Mouse (Mus musculus) forebrain, embryonic 12.5 days (tissue): ENCODE data around the gene Eml1. TPM values are rescaled to one million over a fixed set of nuclear protein-coding genes. Genes with fewer than 3 reads are reported as not detected.

ENCODE experiments used
- ATAC-seq: fragments of 200-750 bp; cut with Nextera tagmentation; 2 replicates; pipeline ENCODE4 v1.8.0; 2017; ENCODE audit warnings: moderate TSS enrichment; ENCODE audit not compliant: low FRiP score
- H3K27ac ChIP-seq: fragments of 300-500 bp; sonication (generic); 2 replicates; pipeline ENCODE4 v1.5.1; 2016; ENCODE audit warnings: mild to moderate bottlenecking
- H3K27me3 ChIP-seq: fragments of 300-500 bp; sonication (generic); 2 replicates; pipeline ENCODE4 v1.6.1; 2016; ENCODE audit warnings: mild to moderate bottlenecking
- H3K36me3 ChIP-seq: fragments of 300-500 bp; sonication (generic); replicated peaks from 2 replicates; pipeline ENCODE4 v1.6.1; 2016; ENCODE audit warnings: mild to moderate bottlenecking
- H3K4me1 ChIP-seq: fragments of 300-500 bp; sonication (generic); 2 replicates; pipeline ENCODE4 v1.6.1; 2016
- H3K4me2 ChIP-seq: fragments of 300-500 bp; sonication (generic); 2 replicates; pipeline ENCODE4 v1.6.1; 2016; ENCODE audit warnings: mild to moderate bottlenecking, moderate library complexity
- H3K4me3 ChIP-seq: fragments of 300-500 bp; sonication (generic); replicated peaks from 2 replicates; pipeline ENCODE4 v1.5.1; 2016; ENCODE audit warnings: mild to moderate bottlenecking
- H3K9ac ChIP-seq: fragments of 300-500 bp; sonication (generic); 2 replicates; pipeline ENCODE4 v1.6.1; 2016; ENCODE audit warnings: mild to moderate bottlenecking
- H3K9me3 ChIP-seq: fragments of 300-500 bp; sonication (generic); 2 replicates; pipeline ENCODE4 v1.6.1; 2016
- WGBS: fragments of 180-500 bp; shearing (Covaris S2); methylation state at CpG from one replicate; pipeline ENCODE4 v1.1.7; 2016; 5-methylcytosine and 5-hydroxymethylcytosine counted together
- polyA plus RNA-seq: library from polyadenylated mRNA; unstranded; fragments of >200 nt; fragmentation: Nextera tagmentation; extraction: Ambion mirVana; gene quantifications from 2 replicates; pipeline ENCODE4 v1.2.1, GENCODE M21; 2016

Gene Eml1
- polyA plus RNA-seq, 1 experiment from 2014 or later: 83.0 TPM

DNA sequence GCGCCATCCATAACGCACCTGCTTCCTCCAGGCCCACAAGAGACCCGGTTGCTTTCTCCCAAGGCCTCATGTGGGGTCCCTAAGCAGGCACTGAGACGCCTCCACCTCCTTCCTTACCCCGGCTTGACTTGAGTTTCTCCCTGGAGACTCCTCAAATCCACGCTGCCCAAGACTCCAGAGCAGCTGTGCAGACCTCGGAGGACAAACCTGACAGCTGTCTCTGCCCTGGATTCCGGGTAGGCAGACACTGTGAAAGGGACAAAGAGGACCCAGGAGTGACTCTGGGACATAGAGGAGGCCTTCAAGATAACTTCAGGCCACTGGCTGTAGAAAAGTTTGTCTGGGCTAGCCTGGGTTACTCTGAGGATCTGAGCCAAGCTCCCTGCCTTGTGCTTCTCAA lies 3.9 kb downstream of the Eml1 start:
- H3K4me3 ChIP-seq: no peak overlapping the region
- no peak overlapping the region for H3K9ac ChIP-seq
- H3K27me3 ChIP-seq: no peaks in the 10 kb centered on the region
- WGBS: 83% methylated on average over 8 of the region's 8 CpGs
- H3K4me1 ChIP-seq: peaks cover 4% of the 10 kb centered on the region; the same call in 1 of the 2 replicates
- no peak for ATAC-seq
- H3K27ac ChIP-seq: no peak overlapping the region
- no peak overlapping the region for H3K4me2 ChIP-seq
- H3K9me3 ChIP-seq: no peaks in the 10 kb centered on the region
- H3K36me3 ChIP-seq: no peaks in the 10 kb centered on the region

DNA sequence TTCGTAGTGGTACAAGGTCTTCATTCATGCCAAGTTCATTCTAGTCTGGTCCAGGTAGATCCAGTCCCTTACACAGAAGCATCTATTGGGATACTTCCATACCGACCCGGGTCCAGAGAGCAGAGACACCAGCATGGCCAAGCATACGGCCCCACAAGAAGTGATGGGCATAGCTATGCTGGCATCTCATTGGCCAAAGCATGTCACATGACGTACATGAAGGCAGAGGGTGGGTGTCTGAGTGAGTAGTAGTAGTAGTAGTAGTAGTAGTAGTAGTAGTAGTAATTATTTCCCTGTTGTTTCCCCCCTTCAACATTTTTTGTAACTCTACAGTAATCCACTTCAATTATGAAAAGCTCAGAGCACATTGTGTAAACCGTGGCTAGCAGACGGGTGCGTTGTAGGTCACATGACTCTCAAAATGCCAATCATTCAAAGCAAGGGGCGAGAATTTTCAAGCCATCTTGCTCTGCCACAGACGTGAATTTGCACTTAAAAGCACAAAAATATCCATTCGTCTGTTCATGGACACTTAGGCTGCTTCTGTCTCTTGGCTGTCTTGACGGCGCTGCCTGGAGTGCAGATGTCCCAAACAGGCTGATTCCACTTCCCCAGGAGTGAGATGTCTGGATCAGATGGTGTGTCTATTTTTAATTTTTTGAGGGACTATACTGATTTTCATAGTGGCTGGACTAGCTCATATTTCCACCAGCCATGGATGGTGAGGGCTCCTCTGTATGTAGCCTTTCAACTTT lies 7.8 kb downstream of the Eml1 start:
- no peaks in the 10 kb centered on the region for H3K36me3 ChIP-seq
- peaks cover 4% of the 10 kb centered on the region; the same call in 1 of the 2 replicates for H3K4me1 ChIP-seq
- no peak overlapping the region for H3K4me3 ChIP-seq
- WGBS: 87% methylated on average over 13 of the region's 13 CpGs
- H3K27ac ChIP-seq: no peak overlapping the region
- H3K27me3 ChIP-seq: no peaks in the 10 kb centered on the region
- no peaks in the 10 kb centered on the region for H3K9me3 ChIP-seq
- no peak overlapping the region for H3K4me2 ChIP-seq
- no peak for ATAC-seq
- H3K9ac ChIP-seq: no peak overlapping the region

DNA sequence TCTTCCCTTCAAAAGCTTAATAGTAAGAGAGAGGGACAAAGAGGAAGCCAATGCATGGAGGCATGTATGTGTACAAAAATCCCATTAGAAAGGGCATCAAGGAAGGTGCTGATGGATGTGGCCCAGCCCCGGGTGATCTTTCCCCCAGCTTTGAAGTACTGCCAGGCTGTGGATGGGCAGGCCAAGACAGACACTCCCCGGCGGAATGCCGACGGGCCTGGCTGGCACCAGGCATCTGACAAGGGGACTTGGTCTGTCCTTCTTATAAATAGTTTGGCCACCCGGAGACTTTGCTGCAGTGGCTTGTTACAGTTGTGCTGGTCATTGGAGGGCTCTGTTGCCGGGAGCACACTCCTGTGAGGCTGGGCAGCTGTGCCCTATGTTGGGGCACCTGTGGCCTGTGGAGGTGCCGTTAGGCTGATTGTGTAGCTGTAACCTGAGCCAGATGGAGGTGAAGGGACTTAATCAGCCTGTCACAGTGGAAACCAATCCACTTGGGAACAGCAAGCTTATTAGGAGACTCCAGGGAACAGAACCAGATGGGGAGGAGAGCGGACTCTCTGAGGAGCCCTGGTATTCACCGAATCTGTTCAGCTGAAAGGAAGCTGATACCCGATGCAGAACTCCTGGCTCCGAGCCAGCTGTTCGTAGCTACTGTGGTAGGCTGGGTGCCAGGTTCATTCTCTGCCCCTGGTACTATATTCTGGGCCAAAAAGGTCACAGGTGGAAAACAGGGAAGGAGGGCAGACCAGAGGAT lies 15.9 kb downstream of the Eml1 start:
- Histone ChIP-seq H3K4me3 (no peak overlapping the region), H3K4me2 (no peak overlapping the region), H3K9me3 (no peaks in the 10 kb centered on the region), H3K27me3 (0 out of 2 replicates have a peak, but pooled peaks cover 5% of the 10 kb centered on the region), H3K27ac (peak overlapping the region; percentile 67), H3K9ac (no peak overlapping the region), H3K36me3 (no peaks in the 10 kb centered on the region), H3K4me1 (peaks cover 18% of the 10 kb centered on the region)
- WGBS: 63% methylated on average over 13 of the region's 13 CpGs
- peak; percentile 55; the same call in 1 of the 2 replicates for ATAC-seq

DNA sequence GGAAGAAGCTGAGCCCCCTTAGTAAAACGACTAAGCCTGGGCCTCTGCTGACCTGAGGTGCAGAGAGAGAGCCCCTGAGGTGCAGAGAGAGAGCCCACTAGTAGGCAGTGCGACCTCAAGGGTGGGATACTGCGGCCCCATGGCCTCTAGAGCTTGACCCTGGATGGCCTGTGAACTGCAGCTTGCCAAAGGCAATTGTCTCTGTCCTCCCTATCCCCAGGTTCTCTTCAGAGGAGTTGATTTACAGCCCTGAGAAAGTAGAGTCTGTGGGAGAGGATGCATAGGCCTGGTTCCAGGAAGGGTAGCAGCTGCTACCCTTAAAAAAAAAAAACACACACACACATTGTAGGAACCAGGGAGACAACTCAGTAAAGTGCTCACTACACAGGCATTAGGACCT lies 19.0 kb downstream of the Eml1 start:
- Histone ChIP-seq H3K9ac (no peak overlapping the region), H3K4me1 (peaks cover 31% of the 10 kb centered on the region), H3K4me2 (no peak overlapping the region), H3K27ac (no peak overlapping the region), H3K27me3 (0 out of 2 replicates have a peak, but pooled peaks cover 5% of the 10 kb centered on the region), H3K36me3 (no peaks in the 10 kb centered on the region), H3K9me3 (no peaks in the 10 kb centered on the region), H3K4me3 (no peak overlapping the region)
- ATAC-seq: no peak
- WGBS: 46% methylated on average over 3 of the region's 3 CpGs

DNA sequence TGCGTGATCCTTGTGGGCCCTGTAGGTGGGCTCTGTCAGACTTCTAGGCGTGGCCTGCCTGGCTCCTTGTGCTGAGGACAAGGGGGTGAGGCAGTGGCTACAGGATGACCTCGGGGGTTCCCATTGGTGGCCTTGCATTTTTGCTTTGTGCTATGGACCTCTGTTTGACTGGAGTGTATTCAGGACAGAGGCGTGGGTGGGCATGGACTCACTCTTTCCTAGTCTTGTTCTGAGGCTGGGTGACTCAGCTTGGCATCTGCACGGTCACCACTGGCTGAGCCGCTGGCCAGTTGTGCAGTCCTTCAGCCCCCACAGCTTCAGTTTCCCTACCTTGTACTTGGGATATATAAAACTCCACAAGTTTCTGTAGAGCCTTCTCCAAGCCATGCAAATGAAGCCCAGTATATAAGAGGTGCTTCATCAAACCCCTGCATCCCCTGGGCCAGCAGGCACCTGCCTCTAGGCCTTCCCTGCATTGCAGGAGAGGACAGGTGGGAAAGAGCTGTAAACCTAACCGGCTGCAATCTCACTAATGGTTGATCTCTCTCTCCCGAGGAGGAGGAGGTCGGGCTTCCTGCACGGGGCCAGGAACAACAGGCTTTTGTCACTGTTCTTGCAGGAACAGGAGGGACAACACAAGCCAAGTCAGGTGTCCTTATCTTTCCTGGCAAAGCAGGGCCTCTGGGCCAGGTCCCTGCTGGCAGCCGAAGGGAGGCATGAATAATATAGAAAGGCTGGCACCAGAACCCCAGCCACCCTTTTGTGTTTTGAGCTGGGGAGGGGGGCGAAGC lies 21.7 kb downstream of the Eml1 start:
- Histone ChIP-seq H3K4me3 (no peak overlapping the region), H3K4me2 (no peak overlapping the region), H3K9me3 (no peaks in the 10 kb centered on the region), H3K9ac (no peak overlapping the region), H3K27ac (no peak overlapping the region), H3K4me1 (peaks cover 43% of the 10 kb centered on the region), H3K36me3 (no peaks in the 10 kb centered on the region), H3K27me3 (no peaks in the 10 kb centered on the region)
- ATAC-seq: no peak
- WGBS: 74% methylated on average over 12 of the region's 12 CpGs

DNA sequence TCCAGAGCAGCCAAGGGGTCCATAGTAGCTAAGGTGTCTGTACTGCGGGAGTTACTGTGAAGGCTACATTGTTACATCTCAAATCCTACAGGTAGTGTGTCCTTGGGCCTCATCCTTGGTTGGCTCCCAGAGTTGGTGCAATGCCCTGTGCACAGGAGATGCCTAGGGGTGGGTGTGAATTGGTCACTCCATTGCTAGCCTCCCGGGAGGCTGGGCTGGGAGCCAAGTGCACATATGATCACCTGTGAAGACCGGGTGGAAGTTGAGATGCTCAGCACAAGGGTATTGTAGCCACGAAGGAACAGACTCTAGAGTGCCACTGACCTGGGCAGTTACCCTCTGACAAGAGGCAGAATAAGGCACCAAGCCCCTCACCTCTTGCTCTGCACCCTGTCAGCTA lies 22.3 kb downstream of the Eml1 start:
- 84% methylated on average over 4 of the region's 4 CpGs for WGBS
- Histone ChIP-seq H3K4me2 (no peak overlapping the region), H3K9me3 (no peaks in the 10 kb centered on the region), H3K36me3 (no peaks in the 10 kb centered on the region), H3K4me1 (peaks cover 46% of the 10 kb centered on the region), H3K27ac (no peak overlapping the region), H3K27me3 (no peaks in the 10 kb centered on the region), H3K9ac (no peak overlapping the region), H3K4me3 (no peak overlapping the region)
- ATAC-seq: no peak

DNA sequence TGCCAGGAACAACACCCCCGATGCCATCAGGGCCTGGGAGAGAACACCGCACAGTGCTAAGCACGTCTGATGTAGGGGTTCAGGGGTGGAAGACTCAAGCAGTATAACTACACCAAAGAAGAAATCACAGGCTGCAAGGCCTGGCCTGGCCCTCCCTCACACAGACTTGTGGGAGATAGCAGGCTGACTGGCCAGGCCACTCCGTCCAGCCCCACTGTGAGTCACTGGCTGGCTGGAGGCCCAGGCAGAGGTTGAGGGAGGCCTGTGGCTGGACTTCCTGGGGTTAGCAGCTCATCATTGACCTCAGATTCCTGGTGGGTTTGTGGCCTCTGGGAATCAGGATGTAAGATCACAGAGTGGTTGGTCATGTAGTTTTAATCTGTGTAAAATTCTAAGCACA lies 22.9 kb downstream of the Eml1 start:
- H3K4me3 ChIP-seq: no peak overlapping the region
- no peak overlapping the region for H3K27ac ChIP-seq
- H3K4me2 ChIP-seq: no peak overlapping the region
- WGBS: 88% methylated on average over 4 of the region's 4 CpGs
- H3K36me3 ChIP-seq: no peaks in the 10 kb centered on the region
- no peak for ATAC-seq
- H3K9me3 ChIP-seq: no peaks in the 10 kb centered on the region
- H3K9ac ChIP-seq: no peak overlapping the region
- no peaks in the 10 kb centered on the region for H3K27me3 ChIP-seq
- H3K4me1 ChIP-seq: peaks cover 46% of the 10 kb centered on the region

DNA sequence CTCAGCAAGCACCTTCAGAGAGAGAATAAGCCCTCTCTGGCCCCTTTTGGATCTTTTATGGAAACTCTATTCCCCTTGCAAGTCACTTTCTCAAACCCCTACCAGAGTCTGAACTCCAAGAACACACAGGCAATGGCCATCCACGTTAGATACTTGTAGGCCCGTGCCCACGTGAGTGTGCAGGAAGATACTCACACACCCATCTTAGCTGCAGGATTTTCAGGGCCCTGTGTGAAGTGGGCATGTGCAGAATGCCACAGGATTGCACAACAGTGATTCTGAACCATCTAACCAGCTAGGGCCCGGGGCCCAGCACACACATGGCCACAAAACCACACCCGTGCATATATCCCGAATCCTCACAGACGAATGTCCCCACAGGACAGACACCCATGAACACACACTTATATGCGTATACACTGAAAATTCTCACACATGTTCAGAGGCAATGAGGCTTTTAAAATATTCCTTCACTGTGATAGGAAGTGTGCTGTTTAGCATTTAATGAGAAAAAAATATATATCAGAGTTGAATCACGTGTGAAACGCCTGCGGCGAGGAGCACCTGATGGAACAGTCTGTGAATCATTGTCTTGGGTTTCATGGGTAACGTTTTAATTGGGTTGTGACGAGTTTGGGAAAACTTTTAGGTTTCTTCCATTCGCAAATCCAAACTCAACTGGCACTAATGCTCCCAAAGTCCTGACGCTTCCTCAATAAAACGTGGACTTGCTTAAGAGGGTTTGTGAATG lies 24.0 kb downstream of the Eml1 start:
- Histone ChIP-seq H3K27me3 (no peaks in the 10 kb centered on the region; the same call in 1 of the 2 replicates), H3K4me1 (peaks cover 46% of the 10 kb centered on the region), H3K9ac (no peak overlapping the region), H3K9me3 (no peaks in the 10 kb centered on the region), H3K27ac (peak overlapping the region; percentile 92), H3K4me2 (no peak overlapping the region), H3K4me3 (no peak overlapping the region), H3K36me3 (no peaks in the 10 kb centered on the region)
- 85% methylated on average over 17 of the region's 17 CpGs for WGBS
- no peak for ATAC-seq

DNA sequence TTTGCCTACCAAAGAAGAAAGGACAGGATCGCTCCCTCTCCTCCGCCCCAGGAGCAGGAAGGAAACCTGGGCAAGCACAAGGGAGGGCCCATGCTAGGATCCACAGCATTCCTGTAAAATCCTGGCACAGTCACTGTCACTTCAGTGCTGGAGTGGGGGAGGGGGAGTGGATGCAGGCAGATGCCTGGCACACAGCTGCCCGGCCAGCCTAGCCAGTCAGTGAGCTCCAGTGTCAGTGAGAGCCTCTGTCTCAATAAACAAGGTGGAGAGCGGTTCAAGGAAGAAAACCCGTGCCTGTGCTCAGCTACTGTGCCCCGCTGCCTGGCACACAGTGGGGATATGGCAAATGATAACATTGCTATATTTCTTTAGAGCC lies 24.5 kb downstream of the Eml1 start:
- no peak overlapping the region for H3K4me2 ChIP-seq
- H3K27ac ChIP-seq: peak overlapping the region; percentile 92
- peak; percentile 9; the same call in 1 of the 2 replicates for ATAC-seq
- H3K27me3 ChIP-seq: no peaks in the 10 kb centered on the region; the same call in 1 of the 2 replicates
- H3K4me1 ChIP-seq: peaks cover 46% of the 10 kb centered on the region
- no peak overlapping the region for H3K9ac ChIP-seq
- H3K4me3 ChIP-seq: no peak overlapping the region
- whole genome bisulfite sequencing: 66% methylated on average over 6 of the region's 6 CpGs
- H3K36me3 ChIP-seq: no peaks in the 10 kb centered on the region
- H3K9me3 ChIP-seq: no peaks in the 10 kb centered on the region

DNA sequence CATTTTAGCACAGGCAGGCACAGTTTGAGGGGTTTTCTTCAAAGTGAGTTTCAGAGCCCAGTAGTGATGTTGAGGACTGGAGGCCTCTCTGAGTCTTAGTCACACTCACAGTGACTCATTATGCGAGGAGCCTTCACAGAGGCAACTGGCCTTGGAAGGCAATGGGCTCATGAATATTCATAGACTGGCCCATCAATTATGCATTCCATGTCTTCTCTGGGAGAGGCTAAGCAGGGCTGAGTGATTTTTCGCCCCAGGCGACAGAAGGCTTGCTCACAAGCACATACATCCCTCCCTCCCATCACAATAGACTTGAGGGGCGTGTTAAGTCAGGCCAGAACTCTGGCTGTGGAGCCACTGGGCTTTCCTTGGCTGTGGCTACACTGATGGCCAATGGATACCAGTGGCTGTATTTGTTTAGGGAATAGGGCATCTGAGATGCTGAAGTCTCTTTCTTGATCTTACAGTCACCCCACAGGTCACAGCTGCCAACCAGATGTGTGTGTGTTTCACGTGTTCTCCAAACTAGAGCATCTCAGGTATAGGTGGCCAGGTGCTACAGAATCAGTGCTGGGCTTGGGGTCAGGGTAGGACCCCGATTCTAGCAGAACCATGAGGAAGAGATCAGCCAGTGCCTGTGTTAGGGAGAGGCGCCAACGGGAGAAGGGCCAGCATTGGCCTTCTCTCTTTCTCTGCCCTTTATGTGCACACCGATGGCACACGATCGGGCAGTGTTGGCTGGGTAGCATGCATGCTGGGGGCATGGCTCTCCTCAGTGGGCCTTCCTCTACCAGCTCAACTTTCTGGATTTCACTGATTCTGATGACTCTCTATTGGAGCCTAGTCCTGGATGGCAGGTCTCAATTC lies 25.6 kb downstream of the Eml1 start:
- 50% methylated on average over 11 of the region's 11 CpGs for WGBS
- peak; percentile 96 for ATAC-seq
- Histone ChIP-seq H3K36me3 (no peaks in the 10 kb centered on the region), H3K9me3 (no peaks in the 10 kb centered on the region), H3K27me3 (no peaks in the 10 kb centered on the region; the same call in 1 of the 2 replicates), H3K4me1 (peaks cover 46% of the 10 kb centered on the region), H3K4me3 (no peak overlapping the region), H3K27ac (peak overlapping the region; percentile 92), H3K4me2 (peak overlapping the region; percentile 22; the same call in 1 of the 2 replicates), H3K9ac (no peak overlapping the region)

DNA sequence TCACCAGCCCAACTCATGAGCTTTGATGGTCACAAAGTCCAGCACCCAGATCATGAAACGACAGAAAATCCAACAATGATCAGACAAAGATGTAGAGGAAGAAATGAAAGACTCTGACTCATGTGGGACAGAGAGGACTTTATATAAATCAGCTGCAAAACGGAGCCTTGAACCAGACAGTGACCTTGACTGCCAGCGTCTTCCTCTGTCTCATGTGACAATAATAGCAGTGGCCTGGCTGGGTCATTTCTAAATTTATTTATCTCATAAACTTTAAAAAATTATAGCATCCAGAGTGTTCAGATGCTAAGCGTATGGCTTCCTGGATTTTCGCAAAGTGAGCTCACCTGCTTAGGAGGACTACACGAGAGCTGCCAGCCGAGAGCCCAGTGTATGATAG lies 27.9 kb downstream of the Eml1 start:
- H3K4me2 ChIP-seq: no peak overlapping the region
- H3K4me3 ChIP-seq: no peak overlapping the region
- WGBS: 93% methylated on average over 7 of the region's 7 CpGs
- H3K27me3 ChIP-seq: no peaks in the 10 kb centered on the region; the same call in 1 of the 2 replicates
- H3K27ac ChIP-seq: no peak overlapping the region
- H3K9me3 ChIP-seq: no peaks in the 10 kb centered on the region
- ATAC-seq: no peak
- no peak overlapping the region for H3K9ac ChIP-seq
- peaks cover 38% of the 10 kb centered on the region for H3K4me1 ChIP-seq
- H3K36me3 ChIP-seq: no peaks in the 10 kb centered on the region
